ENCODE assay signal across 25 mouse cellular contexts in the genomic region with DNA sequence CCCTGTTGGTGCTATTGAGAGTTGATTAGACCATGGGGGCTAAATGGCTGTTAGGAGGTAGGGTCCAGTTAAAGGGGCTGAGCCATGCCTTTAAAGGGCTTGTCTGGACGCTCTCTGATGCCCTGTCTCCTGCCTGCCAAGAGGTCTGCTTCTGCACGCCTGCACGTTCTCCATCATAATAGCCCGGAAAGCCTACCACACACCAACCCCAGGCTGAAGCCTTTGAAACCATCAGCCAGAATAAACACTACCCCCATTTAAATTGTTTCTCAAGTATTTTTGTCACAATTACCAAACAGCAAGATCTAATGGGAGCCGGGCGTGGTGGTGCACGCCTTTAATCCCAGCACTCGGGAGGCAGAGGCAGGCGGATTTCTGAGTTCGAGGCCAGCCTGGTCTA.
"Had no signal": no experiment of that assay in that cellular context is flagged by ENCODE, and none has a peak within 500 bp of the region (broad histone marks: within the 10 kb centered on the region; RNA-seq: fewer than 3 reads in every experiment).

No protein-coding gene starts in this region.

- H3K4me3 ChIP-seq: embryonic facial prominence, embryonic 10.5 days; embryonic facial prominence, embryonic 12.5 days; embryonic facial prominence, embryonic 13.5 days; embryonic facial prominence, embryonic 15.5 days; erythroblast, embryonic 14.5 days; forebrain, embryonic 10.5 days; forebrain, embryonic 12.5 days; forebrain, embryonic 13.5 days; forebrain, embryonic 15.5 days; gastrocnemius, adult 2 months; heart, adult 2 months; heart, embryonic 10.5 days had no signal

- ATAC-seq: forebrain, embryonic 13.5 days; forebrain, embryonic 14.5 days; forebrain, embryonic 15.5 days; forebrain, embryonic 16.5 days; forebrain, postnatal 0 days had no signal

- H3K36me3 ChIP-seq: embryonic facial prominence, embryonic 10.5 days; embryonic facial prominence, embryonic 12.5 days; embryonic facial prominence, embryonic 13.5 days; embryonic facial prominence, embryonic 15.5 days; forebrain, embryonic 10.5 days; forebrain, embryonic 12.5 days; forebrain, embryonic 15.5 days; heart, embryonic 10.5 days had no signal

- H3K9me3 ChIP-seq: embryonic facial prominence, embryonic 10.5 days; embryonic facial prominence, embryonic 12.5 days; embryonic facial prominence, embryonic 13.5 days; embryonic facial prominence, embryonic 15.5 days; forebrain, embryonic 10.5 days; forebrain, embryonic 12.5 days; forebrain, embryonic 13.5 days; forebrain, embryonic 15.5 days; heart, embryonic 10.5 days had no signal

- H3K4me2 ChIP-seq: embryonic facial prominence, embryonic 12.5 days; embryonic facial prominence, embryonic 13.5 days; embryonic facial prominence, embryonic 15.5 days; forebrain, embryonic 12.5 days; forebrain, embryonic 13.5 days; forebrain, embryonic 15.5 days had no signal

- H3K27ac ChIP-seq: embryonic facial prominence, embryonic 10.5 days; embryonic facial prominence, embryonic 12.5 days; embryonic facial prominence, embryonic 13.5 days; embryonic facial prominence, embryonic 15.5 days; forebrain, embryonic 10.5 days; forebrain, embryonic 12.5 days; forebrain, embryonic 13.5 days; forebrain, embryonic 15.5 days; gastrocnemius, adult 2 months; heart, adult 2 months; heart, embryonic 10.5 days had no signal

- H3K4me1 ChIP-seq: embryonic facial prominence, embryonic 10.5 days; embryonic facial prominence, embryonic 12.5 days; embryonic facial prominence, embryonic 13.5 days; embryonic facial prominence, embryonic 15.5 days; forebrain, embryonic 10.5 days; forebrain, embryonic 12.5 days; forebrain, embryonic 13.5 days; forebrain, embryonic 15.5 days; heart, embryonic 10.5 days had no signal

- H3K9ac ChIP-seq: embryonic facial prominence, embryonic 12.5 days; embryonic facial prominence, embryonic 13.5 days; embryonic facial prominence, embryonic 15.5 days; forebrain, embryonic 12.5 days; forebrain, embryonic 13.5 days; forebrain, embryonic 15.5 days; forebrain, postnatal 0 days had no signal

- H3K27me3 ChIP-seq: embryonic facial prominence, embryonic 12.5 days; embryonic facial prominence, embryonic 13.5 days; embryonic facial prominence, embryonic 15.5 days; forebrain, embryonic 12.5 days; forebrain, embryonic 13.5 days; forebrain, embryonic 15.5 days had no signal

- DNase-seq: cerebellum, postnatal 10 days; cerebellum, postnatal 14 days; cerebellum, postnatal 25 days; cerebellum, postnatal 36 days; embryo, embryonic 11 days; forebrain, postnatal 0 days; gastrocnemius, adult 2 months; gastrocnemius, postnatal 10 days; gastrocnemius, postnatal 14 days; gastrocnemius, postnatal 25 days; gastrocnemius, postnatal 36 days; heart, adult 18-20 months; heart, adult 2 months had no signal
